Mouse (Mus musculus): Measurements from ENCODE around the gene Cdiptos.

Cdiptos gene

DNA sequence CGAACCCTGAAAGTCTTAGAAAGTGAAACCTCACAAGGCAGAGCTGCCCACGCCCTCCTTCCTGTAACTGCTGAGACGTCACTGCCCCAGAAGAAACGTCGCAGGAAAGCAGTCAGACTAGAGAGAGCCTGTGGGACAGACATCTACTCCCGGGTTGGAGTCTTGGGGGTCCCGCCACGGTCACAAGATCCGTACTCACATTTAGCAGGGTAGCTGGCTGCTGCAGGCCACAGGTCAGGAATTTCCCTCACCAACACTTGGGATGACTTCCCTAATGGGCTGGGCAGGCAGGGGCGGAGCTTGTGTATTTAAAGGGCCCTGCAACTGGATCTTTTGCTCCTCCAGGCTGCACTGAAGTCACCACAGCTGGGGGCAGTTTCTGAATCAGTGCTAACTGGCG lies 38.4 kb upstream of the Cdiptos start, which contains the start of gene Mvp:
Gene Mvp, minus strand, starts transcription at position 302 of the 400 bp plus-strand sequence.
- WGBS, result 49% methylated on average over 11 of the region's 11 CpGs

- WGBS, result 87% methylated on average over 6 of the region's 6 CpGs
Observed at GRCm38 (mm10) chr7:127013385-127013784, 37.5 kb upstream of the Cdiptos start.

GRCm38 (mm10) chr7:127012845-127013244 lies 36.9 kb upstream of the Cdiptos start:
- WGBS, result 93% methylated on average over 10 of the region's 10 CpGs

DNA sequence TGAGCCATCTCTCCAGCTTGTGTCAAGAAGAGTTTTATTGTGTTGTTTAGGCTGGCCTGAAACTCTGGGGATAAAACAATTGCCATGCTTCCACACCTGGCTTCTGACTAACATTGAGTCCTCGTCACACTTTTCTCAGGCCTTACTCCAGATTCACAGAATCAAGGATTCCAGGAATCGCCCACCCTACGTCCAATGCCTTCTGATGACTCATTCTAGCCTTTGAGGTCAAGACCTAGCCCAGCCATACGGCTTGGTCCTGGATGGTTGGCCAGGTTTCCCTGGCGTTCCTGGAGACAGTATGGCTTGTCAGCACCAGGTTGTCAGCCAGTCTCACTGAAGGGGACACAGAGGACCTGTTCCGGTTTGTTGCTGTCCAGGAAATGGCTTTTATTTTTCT lies 36.5 kb upstream of the Cdiptos start:
- WGBS, result 79% methylated on average over 6 of the region's 6 CpGs

DNA sequence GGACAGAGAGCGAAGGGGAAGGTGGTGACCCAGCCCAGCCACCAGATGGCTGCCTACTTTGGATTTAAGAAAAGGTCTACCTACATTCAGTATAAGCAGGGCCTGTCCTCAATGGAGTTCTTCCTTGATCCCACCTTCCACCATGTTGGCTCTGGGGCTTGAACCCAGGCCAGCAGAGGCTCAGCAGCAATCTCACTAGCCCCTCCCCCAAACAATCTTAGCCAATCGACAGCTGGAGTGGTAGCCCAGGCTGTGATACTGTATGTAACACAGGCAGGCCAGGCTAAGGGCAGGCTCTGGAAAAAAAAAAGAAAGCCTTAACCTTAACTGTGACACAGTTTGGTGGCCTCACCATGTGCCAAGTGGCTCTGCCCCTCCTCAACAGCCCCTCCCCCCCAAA lies 35.8 kb upstream of the Cdiptos start:
- 67% methylated on average over 2 of the region's 2 CpGs for WGBS

DNA sequence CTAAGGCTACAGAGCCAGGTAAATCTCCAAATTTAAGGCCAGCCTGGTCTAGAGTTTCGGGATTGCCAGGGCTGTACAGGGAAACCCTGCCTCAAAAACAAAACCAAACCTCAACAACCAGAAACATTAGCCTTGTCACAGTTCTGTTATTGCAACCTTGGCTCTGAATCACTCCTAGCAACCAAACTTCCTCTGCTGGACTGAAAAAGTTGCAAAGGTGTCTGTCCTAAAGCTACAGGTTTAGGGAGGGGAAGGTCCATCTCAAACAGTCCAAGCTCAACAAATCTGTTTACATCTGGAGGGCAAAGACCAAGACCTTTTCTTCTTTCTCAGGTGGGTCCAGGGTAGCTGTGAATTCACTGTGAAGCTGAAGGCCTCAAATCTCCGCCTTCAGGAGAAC lies 35.2 kb upstream of the Cdiptos start:
- 93% methylated on average over 2 of the region's 2 CpGs for WGBS

- 62% methylated on average over 17 of the region's 17 CpGs for WGBS
Observed at GRCm38 (mm10) chr7:127009307-127010085, 33.6 kb upstream of the Cdiptos start.

DNA sequence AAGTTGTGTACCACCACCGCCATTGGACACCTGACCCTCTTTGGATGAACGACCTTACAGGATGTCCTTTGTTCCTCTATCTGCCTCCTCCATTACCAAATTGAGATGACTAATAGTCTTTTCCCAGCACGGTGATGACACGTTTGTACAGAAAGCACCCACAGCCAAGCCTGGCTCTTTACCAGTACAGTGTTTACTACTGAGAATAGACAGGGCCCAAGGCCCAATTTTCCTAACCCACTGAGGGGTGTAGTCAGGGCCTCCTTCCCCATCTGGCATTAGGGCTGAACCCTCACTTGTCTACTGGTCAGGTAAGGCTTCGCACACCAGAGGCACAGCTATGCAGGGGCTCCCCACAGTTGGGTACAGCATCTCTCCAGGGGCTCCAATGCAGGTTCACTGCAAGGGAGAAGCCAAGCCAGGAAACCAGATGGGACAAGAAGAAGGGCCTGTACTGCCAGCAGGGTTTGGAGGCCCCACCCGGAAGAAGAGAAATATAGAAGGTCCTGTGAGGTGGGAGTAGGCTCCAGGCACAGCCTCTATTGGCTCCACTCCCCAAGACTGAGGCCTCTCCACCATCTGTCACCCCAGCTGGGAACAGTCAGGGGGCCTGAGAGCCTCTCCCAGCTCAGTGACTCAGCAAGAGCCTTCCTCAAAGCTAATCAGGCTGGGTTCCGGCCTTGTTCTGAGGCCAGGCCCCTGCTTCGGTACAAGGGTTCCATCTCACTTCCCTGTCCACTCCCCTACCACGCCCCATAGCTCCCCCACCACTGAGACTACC lies 32.5 kb upstream of the Cdiptos start:
- WGBS, result 35% methylated on average over 9 of the region's 9 CpGs

DNA sequence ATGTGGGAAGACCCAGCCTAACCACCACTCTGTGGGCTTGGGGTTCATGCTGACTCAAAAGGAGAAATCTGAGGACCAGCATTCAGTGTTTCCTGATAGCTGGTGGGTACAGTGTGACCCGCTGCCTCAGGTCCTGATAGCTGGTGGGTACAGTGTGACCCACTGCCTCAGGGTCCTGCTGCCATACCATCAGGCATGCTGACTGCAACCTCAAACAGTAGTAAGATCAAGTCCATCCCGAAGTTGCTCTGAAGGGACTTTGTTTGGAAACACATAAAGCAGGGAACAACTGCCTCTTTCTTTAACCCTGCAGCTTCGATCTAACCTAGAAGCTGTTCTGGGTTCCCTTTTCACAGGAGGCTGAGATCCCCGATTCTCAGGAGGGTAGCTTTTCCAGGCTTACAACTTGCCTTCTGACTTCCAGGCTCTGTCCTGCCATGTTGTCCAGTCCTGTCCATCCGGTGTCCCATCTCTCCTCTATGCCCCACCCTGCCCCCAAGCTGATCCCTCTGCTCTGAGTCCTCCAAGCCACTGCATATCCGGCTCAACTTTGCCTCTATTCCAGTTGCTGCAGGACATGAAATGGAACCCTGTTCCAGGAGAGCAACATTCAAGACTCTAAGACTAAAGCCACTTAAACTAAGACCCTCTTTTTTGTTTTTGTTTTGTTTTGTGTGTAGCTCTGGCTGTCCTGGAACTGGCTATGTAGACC lies 31.6 kb upstream of the Cdiptos start:
- 78% methylated on average over 6 of the region's 6 CpGs for WGBS

GRCm38 (mm10) chr7:127004122-127004875 lies 28.4 kb upstream of the Cdiptos start:
- 70% methylated on average over 4 of the region's 4 CpGs for WGBS

DNA sequence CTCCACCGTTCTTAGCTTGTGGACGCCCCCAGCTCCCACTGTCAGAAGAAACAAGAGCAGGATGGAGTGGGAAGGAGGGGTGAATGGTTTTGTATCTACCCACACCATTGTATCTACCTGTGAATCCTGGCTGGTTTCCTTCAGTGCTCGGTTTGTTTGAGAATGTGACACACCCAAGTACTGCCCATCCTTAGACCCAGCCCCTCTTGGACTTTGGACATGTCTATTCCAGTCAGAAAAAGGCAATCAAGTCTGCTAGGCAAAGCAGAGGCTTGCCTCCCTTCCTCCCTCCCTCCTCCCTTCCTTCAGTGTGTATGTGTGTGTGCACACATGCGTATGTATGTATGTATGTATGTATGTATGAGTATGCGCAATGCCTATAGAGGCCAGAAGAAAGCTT lies 27.7 kb upstream of the Cdiptos start:
- 79% methylated on average over 5 of the region's 5 CpGs for WGBS

GRCm38 (mm10) chr7:126999568-126999967 lies 23.7 kb upstream of the Cdiptos start:
- WGBS, result 83% methylated on average over 10 of the region's 10 CpGs

- WGBS, result 87% methylated on average over 4 of the region's 4 CpGs
Observed at GRCm38 (mm10) chr7:126996449-126996848, 20.6 kb upstream of the Cdiptos start.

- 88% methylated on average over 8 of the region's 8 CpGs for WGBS
Observed at GRCm38 (mm10) chr7:126988816-126989215, 12.9 kb upstream of the Cdiptos start.

DNA sequence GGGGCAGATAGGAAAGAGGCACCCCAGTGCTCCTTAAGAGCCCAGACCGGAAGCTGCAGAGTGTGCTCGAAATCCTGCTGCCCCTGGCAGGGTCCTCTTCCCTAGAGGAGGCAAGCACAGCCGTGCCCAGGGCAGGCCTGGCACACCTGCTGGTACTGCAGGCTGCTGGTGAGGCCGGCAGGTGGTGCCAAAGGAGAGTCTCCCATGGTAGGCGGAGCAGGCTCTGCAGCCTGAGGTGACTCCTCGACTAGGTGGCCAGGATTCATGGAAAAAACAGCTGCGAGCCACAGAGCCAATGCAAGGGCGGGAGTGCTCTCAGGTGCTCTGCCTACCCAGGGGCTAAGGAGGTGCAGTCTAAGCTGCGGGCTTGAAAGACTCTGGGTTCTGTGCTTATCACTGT lies 10.4 kb upstream of the Cdiptos start:
- WGBS, result 41% methylated on average over 9 of the region's 9 CpGs

- 36% methylated on average over 10 of the region's 10 CpGs for WGBS
Observed at GRCm38 (mm10) chr7:126984667-126985444, 9.0 kb upstream of the Cdiptos start.

- 60% methylated on average over 7 of the region's 7 CpGs for WGBS
Observed at GRCm38 (mm10) chr7:126983113-126983512, 7.2 kb upstream of the Cdiptos start.

- WGBS, result 89% methylated on average over 4 of the region's 4 CpGs
Observed at GRCm38 (mm10) chr7:126982054-126982453, 6.2 kb upstream of the Cdiptos start.

- 56% methylated on average over 2 of the region's 2 CpGs for WGBS
Observed at GRCm38 (mm10) chr7:126981601-126982000, 5.7 kb upstream of the Cdiptos start.

- 87% methylated on average over 6 of the region's 6 CpGs for WGBS
Observed at GRCm38 (mm10) chr7:126978841-126979240, 2.9 kb upstream of the Cdiptos start.
